Mouse (Mus musculus) midbrain, embryonic 10.5 days (tissue): ENCODE measurements around the gene Dmac1. TPM values are rescaled to one million over a fixed set of nuclear protein-coding genes. Genes with fewer than 3 reads are reported as not detected.
"Not testable (repeated sequence)": the region's sequence is repeated elsewhere in the genome, so short reads cannot be mapped to it uniquely, and the experiment has no call there.

Source experiments
- DNase-seq: peaks from one replicate; pipeline ENCODE4 v3.0.0-alpha.2; 2017; ENCODE audit warnings: low spot score
- H3K27ac ChIP-seq: fragments of 300-500 bp; sonication (generic); replicated peaks from 2 replicates; pipeline ENCODE4 v1.5.1; 2016; ENCODE audit warnings: mild to moderate bottlenecking
- H3K27me3 ChIP-seq: fragments of 300-500 bp; sonication (generic); 2 replicates; pipeline ENCODE4 v1.6.1; 2016; ENCODE audit warnings: low read depth, mild to moderate bottlenecking; ENCODE audit not compliant: poor library complexity, severe bottlenecking
- H3K36me3 ChIP-seq: fragments of 300-500 bp; sonication (generic); 2 replicates; pipeline ENCODE4 v1.6.1; 2016; ENCODE audit warnings: mild to moderate bottlenecking, moderate library complexity
- H3K4me1 ChIP-seq: fragments of 300-500 bp; sonication (generic); 2 replicates; pipeline ENCODE4 v1.6.1; 2016
- H3K4me3 ChIP-seq: fragments of 300-500 bp; sonication (generic); 2 replicates; pipeline ENCODE4 v1.5.1; 2016; ENCODE audit warnings: mild to moderate bottlenecking, moderate library complexity
- H3K9me3 ChIP-seq: fragments of 300-500 bp; sonication (generic); replicated peaks from 2 replicates; pipeline ENCODE4 v1.6.1; 2016; ENCODE audit warnings: mild to moderate bottlenecking
- WGBS: fragments of 180-500 bp; shearing (Covaris S2); methylation state at CpG from one replicate; pipeline ENCODE4 v1.1.7; 2016; 5-methylcytosine and 5-hydroxymethylcytosine counted together
- polyA plus RNA-seq: library from polyadenylated mRNA; unstranded; fragments of >200 nt; fragmentation: Nextera tagmentation; extraction: Ambion mirVana; gene quantifications from 2 replicates; pipeline ENCODE4 v1.2.1, GENCODE M21; 2016

Dmac1 gene
- polyA plus RNA-seq, 1 experiment from 2014 or later, result 108 TPM

DNA sequence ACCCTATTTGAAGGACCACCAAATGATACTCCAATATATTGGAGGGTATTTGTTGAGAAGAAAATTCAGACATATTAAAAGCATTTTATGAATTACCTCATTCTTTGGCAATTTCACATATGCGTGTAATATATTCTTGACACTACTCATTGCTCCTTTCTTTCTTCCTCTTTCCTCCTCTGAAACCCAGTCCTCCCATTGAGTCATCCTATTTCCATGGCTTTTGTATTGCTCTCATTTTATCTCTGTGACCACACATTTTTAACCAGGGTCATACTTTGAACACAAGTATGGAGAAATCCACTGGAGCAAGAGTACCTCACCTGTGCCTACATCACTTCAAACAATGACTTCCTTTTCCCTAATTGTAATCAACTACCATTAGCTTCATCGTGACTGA lies 13.9 kb downstream of the Dmac1 start:
- no peak for DNase-seq
- no peak overlapping the region for H3K27ac ChIP-seq
- H3K4me1 ChIP-seq, result no peaks in the 10 kb centered on the region
- H3K36me3 ChIP-seq, result no peaks in the 10 kb centered on the region
- 90% methylated on average over 2 of the region's 2 CpGs for whole genome bisulfite sequencing
- no peaks in the 10 kb centered on the region for H3K9me3 ChIP-seq
- no peak overlapping the region for H3K4me3 ChIP-seq
- no peaks in the 10 kb centered on the region for H3K27me3 ChIP-seq

DNA sequence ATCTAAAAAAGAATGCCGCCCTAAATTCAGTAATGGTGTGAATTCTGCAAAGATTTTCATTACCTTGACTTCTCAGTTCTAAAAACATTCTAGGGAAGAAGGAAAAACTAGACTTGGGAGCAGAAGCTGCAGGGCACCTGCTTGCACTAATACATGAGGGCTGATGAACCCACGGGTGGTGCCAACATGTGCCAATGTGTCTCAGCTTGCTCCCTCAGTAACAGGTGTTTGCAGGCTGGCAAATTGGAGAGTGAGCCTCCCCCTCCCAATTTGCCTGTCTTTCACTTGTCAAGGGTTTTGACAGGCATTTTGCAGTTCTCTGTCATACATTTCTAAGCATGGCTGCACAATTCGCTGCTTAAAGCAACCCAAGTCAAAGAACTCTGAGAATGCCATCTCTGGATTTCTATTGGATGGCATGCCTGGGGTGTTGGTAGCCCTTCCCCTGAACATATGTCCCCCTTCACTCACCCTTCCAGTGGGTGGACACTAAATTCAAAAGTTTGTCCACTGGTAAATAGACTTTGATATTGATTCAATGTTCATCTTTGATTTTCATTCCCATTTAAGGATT lies 14.5 kb downstream of the Dmac1 start:
- H3K27ac ChIP-seq, result no peak overlapping the region
- no peaks in the 10 kb centered on the region for H3K9me3 ChIP-seq
- H3K4me3 ChIP-seq, result no peak overlapping the region
- no peaks in the 10 kb centered on the region for H3K36me3 ChIP-seq
- 86% methylated on average over 3 of the region's 3 CpGs for WGBS
- H3K27me3 ChIP-seq, result no peaks in the 10 kb centered on the region
- no peak for DNase-seq
- no peaks in the 10 kb centered on the region for H3K4me1 ChIP-seq

DNA sequence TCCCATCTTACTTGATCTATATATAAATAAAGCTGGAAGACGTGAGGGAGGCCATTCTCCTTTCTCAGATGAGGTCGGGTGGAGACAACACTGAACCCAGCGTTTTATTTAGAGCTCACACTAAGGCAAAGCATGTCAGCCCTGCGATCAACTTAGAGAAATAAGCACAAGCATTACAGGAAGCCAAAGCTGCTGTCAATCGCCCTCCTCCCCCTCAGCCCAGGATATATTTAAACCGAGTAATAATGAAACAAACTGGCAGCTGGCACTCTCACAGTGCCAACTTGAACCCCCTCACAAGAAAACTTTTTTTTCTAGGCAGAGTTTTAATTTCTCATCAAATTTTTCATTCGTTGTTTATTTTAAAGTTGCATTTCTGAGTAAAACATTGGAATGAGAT lies 15.7 kb downstream of the Dmac1 start:
- 77% methylated on average over 7 of the region's 7 CpGs for WGBS

DNA sequence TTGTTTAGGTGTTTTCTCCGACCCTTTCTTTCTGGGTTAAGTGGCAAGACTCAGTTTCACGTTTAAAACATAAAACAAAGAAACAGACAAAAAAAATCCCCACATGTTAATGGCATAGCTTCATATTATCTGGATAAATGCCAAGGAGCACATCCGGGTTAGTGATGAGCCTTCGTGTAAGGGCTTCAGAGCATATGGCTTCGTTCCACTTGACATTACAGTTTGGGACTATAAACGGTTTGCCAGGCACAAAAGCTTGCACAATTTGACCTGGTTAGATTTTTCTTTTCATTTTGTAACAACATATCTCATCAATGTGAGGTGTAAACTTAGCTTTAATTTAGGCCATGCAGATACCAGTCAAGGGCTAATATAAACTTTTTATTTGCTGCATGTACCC lies 17.9 kb downstream of the Dmac1 start:
- no peak for DNase-seq
- Histone ChIP-seq H3K4me3 (no peak overlapping the region), H3K4me1 (no peaks in the 10 kb centered on the region), H3K36me3 (no peaks in the 10 kb centered on the region), H3K9me3 (no peaks in the 10 kb centered on the region), H3K27ac (no peak overlapping the region), H3K27me3 (no peaks in the 10 kb centered on the region)
- WGBS, result 85% methylated on average over 6 of the region's 6 CpGs

More for the DNA sequence above, 15.7 kb downstream of the Dmac1 start:
- no peaks in the 10 kb centered on the region for H3K27me3 ChIP-seq
- no peaks in the 10 kb centered on the region for H3K9me3 ChIP-seq
- no peaks in the 10 kb centered on the region for H3K36me3 ChIP-seq
- no peak overlapping the region for H3K27ac ChIP-seq
- no peak overlapping the region for H3K4me3 ChIP-seq
- no peaks in the 10 kb centered on the region for H3K4me1 ChIP-seq
- DNase-seq, result no peak

DNA sequence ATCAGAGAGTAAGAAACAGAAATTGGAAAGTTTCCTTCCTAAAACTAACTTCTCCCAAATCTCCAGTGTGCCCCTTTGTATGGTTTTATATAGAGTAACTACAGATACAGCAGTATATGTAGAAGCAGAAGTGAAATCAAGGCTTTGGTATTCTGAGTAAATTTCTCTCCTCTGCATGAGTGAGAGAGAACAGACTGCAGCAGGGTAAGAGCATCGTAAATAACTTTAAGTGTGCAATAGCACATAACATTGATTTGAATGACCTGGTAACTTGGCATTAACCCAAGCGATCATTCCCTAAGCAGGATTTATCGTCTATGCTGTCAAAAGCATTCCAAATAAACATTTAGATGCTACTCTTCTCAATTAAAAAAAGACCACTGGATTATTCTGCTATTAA lies 18.7 kb downstream of the Dmac1 start:
- H3K4me1 ChIP-seq, result no peaks in the 10 kb centered on the region
- WGBS, result 92% methylated on average over 3 of the region's 3 CpGs
- H3K9me3 ChIP-seq, result no peaks in the 10 kb centered on the region
- H3K36me3 ChIP-seq, result no peaks in the 10 kb centered on the region
- H3K4me3 ChIP-seq, result no peak overlapping the region
- H3K27me3 ChIP-seq, result no peaks in the 10 kb centered on the region
- H3K27ac ChIP-seq, result no peak overlapping the region
- DNase-seq, result no peak

DNA sequence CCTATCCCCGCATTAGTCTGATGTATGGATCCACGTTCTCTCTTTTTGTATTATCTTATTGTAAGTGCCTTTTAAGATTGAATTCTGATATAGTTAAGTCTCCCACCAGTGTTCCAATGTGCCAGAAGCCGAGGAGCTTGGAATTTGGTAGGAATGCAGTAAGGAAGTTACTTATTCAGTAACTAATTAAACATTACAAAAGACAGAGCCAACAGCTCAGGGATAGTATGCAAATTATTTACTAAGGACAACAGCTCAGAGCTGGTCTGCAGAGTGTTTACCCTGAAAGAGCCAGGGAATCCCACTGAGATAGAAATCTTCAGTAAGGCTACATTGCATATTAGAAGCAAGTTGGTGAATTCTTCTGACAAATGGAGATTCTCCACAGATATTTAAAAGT lies 43.5 kb downstream of the Dmac1 start:
- H3K27ac ChIP-seq, result not testable (repeated sequence)

More for the DNA sequence above, 43.5 kb downstream of the Dmac1 start:
- not testable (repeated sequence) for H3K4me1 ChIP-seq, H3K36me3 ChIP-seq, DNase-seq, H3K9me3 ChIP-seq, H3K27me3 ChIP-seq, H3K4me3 ChIP-seq
- WGBS, result 36% methylated on average over 3 of the region's 3 CpGs
